Mouse (Mus musculus) layer of hippocampus, adult 9-11 months (tissue): ENCODE data around the gene Dixdc1.

Experiments used
- DNase-seq: peaks from one replicate; pipeline ENCODE4 v3.0.0; 2022

Gene Dixdc1

DNA sequence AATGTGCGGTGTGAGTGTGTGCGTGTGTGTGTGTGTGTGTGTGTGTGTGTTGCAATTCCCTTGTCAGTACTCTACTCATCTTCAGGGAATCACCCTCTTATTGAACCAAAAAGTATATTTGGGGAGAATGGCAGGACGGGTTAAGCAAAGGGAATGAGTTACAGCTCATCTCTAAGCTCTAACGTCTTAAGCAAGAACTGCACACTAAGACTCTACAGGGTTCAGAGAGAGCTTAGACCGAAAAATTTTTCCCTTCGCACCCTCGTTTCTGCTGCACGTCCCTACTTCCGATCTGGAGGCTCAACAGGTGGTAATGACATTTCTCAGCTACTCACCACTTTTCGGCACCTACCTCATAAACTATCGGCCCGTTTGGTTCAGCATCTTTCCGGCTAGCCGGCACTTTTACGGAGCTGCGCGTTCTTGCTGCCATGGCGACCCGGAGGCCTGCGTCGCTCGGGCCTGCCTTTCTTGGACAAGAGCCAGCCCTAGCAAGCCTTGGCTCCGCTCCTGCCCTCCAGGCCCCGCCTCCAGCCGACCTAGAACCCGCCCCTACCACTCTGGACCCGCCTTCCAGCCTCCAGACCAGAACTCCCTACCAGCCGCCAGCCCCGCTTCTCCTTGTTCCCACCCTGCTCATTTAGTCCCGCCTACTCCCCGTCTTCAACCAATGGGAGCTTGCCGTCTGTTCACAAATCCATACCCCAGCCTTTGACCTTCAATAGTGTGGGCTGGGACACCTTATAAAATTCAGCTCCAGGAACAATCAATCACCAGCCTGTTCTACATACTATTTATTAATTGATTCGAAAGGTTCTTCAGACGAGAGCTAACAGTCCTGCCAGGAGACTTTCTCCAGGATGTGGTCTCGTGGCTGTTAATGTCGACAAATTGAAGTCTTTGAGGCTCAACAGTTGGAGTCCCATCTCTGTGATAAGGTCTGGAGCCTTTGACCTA lies at the start of gene Dixdc1:
Gene Dixdc1 (minus strand): TSS at position 604 of the 957 bp plus-strand sequence.
- peak; percentile 94 for DNase-seq

DNA sequence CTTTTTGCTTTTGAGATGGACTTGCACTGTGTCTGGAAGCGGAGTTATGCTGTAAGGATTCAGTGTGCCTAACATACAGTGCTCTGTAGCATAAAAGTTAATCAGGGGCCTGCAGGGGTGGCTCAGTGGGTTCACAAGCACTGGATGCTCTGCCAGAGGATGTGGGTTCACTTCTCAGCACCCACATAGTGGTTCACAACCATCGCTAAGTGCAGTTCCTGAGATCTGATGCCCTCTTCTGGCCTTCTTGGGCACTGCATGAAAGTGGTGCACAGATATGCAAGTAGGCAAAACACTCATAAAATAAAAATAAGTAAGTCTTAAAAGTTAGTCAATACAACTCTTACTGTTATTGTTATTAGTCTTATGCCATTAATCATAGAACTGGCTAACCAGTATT lies 42.8 kb upstream of the Dixdc1 start:
- no peak for DNase-seq

DNA sequence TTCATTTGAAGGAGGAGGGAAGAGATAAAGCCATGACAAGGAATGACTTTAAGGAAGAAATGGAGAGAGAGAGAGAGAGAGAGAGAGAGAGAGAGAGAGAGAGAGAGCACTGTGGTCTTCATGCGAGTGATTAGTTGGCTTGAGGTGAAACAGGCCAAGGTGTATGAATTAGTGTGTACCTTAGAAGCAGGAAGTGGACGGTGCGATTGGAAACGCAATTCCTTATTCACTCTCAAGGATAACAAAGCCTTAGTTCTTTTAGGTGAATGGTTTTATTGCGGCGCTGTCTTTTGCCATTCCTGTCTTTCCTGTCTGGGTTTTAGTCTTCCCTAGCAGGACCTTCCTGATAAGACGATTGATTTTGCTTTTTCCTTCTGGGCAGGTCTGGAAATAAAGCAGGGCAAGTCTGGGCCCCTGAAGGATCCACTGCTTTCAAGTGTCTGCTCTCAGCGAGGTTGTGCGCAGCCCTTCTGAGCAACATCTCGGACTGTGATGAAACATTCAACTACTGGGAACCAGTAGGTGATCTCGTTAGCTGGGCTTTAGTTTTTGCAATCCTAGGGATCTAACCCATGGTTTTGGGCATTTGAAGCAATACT lies 36.9 kb upstream of the Dixdc1 start:
- no peak for DNase-seq

DNA sequence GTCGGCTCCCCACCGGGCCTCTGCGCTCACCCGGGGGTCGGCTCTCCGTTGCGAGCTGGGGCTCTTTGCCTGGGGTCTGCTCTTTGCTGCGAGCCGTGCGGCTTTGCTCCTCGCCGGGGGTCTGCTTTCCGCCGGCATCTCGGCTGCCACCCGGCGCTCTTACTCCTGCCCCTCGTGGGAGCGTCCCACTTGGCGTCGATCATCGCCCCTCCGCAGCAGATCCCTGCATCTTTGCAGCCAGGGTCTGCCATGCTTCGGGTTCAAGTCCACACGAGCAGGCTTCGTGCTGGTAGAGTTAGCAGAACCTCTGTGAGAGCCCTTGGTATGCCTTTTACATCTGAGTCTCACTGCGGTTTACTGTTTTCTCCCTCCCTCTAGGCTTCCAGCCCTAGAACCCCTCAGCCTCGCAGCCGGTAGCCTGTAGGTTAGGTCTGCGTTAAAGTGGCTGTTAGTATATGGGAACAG lies 36.4 kb upstream of the Dixdc1 start:
- DNase-seq, result no peak

DNA sequence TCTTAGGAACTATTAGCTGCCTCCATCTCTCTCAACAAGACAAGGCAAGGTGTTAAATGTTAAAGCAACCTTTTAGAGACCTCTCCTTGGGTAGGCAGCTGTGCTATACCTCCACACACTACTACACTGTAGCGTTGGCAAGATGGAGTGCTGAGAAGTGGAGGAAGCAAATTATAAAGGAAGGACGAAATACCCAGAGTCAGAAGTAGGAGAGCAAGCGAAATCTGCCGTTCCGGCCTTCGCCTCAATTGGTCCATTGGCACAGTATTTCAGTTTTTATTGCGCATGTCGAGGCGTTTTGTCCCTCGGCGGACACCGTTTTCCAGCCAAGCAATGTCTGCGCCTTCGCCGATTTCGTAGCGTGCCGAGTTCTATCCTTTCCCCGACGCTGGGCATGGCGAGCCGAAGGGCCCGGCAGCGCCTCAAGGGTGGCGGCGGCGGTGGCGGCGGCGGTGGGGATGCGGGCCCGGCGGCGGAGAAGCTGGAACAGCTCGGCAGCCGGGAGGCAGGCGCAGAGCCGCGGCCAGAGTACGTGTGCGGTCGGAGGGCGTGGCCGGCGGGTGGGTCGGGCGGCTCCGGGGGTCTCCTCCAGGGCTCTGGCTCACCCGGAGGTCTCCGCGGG lies 35.8 kb upstream of the Dixdc1 start, which contains the start of the genes Alg9 and 1110032A03Rik:
Gene Alg9 (plus strand): TSS at position 29 of the 622 bp plus-strand sequence.
Gene 1110032A03Rik (minus strand): TSS at position 530 of the 622 bp plus-strand sequence.
- DNase-seq, result peak; percentile 80

DNA sequence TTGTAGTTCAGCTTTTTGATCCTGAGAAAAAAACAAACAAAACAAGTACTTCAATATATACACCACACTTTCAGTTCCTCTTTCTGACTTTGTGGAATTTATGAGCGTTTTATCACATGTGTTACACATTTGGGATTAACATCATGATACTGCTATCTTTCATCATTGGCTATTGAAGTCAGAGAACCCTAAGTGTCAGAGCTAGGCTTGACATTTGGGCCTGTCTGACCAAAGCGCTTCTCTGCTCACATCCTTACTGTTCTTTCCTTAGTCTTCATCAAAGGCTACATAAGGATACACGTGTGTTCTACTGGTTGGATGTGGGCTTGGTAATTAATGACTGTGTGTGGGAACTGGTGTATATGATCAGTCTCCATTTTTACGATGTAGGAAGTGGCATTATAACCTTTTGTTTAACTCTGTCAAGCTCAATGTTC lies 34.7 kb upstream of the Dixdc1 start:
- no peak for DNase-seq

DNA sequence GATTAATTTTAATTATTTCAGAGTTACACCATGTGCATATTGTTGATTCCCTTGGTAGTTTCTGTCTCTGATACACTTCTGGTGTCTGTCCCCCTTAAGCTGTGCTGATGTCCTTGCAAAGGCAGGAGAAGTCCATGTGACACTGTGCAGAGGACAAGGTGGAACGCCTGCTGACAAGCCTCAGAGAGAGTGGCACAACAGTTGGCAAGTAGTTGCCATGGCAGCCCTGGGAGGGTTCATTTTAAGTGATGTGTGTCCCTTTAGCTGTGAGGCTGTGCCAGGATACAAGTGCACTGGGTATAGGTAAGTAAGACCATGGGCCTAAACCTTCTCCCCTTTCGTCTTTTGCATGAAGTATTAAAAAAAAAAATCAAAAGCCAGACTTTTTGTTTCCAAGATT lies 30.7 kb upstream of the Dixdc1 start:
- DNase-seq, result no peak

DNA sequence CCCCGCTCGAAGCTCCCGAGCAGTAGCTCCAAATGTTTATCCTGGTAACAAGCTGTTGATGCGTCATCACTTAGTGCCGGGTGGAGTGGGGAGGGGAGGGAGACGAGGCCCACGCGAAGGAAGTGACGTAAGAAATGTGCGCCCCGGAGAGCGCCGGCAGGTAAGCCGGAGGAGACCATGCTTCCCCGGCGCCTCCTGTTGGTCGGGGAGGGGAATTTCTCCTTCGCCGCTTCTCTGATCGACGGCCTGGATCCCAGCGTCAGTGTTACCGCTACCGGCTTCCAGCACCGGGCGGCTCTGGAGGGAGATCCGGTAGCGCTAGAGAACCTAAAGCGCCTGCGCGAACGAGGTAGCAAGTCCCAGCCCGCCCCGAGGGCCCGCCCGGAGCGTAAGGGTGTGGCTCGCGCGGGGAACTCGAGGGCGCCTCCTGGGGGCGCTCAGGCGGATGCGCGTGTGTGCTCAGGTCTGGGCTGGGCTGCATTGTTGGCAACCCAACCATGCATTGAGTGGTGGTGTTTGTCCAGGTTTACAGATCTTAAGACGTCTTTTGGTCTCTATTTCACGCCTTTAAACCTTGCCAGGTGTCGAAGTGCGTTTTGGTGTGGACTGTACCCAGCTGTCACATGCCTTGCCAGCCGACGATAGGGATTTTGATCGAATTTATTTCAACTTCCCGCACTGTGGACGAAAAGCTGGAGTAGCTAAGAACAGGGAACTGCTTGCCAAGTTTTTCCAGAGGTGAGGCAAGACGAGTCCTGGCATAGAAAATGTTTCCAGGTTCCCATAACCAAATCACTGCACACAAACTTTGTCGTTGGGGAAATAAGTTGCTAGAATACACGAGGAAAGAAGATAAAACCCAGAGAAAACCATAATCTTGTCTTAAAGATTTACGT lies 29.0 kb upstream of the Dixdc1 start, which contains the start of gene Fdxacb1:
Gene Fdxacb1 (plus strand): TSS at position 130 of the 896 bp plus-strand sequence.
- DNase-seq, result peak; percentile 99

DNA sequence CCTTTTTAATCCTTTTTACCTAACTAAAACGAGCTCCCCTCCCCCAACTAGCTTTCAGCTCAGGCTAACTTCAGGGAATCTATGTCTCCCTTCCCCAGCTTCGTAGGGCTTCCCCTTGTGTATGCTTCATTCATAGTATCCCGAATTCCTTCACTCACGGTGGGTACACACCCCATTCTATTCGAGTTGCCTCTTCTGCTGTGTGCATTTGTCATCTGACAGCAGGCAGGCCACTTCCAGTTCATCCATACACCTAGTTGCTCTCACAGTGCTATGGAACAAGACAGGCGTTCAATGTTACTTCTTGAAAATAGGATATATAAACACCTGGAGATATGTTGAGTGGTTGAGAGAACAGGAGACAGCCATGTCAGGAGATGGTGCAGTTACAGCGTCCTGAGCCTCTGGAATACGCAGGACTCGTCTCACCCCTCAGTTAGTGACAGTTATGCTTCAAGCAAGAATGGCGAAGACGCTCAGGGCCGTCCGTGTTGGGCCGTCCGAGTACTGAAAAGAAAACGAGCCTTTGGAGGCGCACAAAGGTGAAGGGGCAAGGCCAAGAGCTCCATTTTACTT lies 28.3 kb upstream of the Dixdc1 start:
- DNase-seq, result no peak

DNA sequence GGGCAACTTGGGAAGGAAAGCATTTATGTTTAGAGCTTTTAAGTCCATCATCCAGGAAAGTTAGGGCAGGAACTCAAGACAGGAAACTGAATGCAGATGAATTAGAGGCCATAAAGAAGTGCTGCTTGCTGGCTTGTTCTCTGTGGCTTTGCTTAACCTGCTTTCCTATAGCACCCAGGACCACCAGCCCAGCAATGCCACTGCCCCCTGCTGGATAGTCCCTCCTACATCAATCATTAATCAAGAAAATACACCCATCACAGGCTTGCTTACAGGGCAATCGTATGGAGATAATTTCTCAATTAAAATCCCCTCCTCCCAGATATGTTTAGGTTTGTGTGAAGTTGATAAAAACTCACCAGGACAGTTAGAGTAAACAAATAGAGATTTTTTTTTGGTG lies 24.0 kb upstream of the Dixdc1 start:
- no peak for DNase-seq

DNA sequence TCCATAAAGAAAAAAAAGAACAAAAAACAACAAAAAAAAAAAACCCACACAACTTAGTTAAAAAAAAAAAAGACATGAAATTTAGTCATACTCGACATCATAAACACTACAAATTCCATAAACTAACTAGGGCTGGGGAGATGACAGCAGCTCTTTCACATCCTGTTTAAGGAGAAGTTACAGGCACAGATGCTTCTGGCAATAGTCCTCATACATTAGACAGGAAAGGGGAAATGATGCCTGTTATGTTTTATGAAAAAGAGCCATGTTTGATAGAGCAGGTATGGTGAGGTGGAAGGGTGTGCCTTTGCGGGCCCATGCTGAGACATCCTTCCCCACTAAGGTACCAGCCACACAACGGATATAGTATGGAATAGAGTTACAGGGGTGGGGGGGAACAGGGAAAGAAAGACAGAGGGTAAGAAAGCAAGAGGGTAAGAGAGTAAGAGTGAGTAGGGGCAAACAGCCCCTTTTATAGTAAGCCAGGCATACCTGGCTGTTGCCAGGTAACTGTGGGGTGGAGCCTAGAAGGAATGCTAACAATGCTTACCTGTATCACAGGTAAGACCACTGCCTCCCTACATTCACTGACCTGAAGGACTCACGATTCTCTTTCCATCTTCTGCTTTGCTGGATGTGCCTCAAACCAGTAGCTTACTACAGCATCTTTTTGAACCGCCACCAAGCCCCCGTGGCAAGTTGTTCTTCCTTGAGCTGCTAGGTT lies 22.4 kb upstream of the Dixdc1 start:
- DNase-seq, result no peak

DNA sequence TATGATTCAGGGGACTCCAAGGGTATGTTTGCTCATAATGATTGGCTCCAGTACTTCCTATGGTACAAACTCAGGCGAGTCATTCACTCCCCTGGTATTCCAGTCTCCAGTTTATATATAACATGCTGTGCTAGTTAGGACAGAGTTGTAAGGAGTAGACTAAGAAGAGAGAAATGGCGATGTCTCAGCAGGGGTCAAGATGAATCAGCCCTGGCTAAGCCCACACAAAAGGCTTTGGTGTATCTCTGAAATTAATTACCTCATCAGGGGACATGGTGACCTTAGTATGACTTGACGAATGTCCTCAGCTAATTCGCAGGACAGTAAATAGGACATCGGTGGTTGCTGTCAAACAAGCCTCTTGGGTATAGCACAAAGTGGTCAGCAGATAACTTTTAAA lies 17.4 kb upstream of the Dixdc1 start:
- DNase-seq, result no peak

DNA sequence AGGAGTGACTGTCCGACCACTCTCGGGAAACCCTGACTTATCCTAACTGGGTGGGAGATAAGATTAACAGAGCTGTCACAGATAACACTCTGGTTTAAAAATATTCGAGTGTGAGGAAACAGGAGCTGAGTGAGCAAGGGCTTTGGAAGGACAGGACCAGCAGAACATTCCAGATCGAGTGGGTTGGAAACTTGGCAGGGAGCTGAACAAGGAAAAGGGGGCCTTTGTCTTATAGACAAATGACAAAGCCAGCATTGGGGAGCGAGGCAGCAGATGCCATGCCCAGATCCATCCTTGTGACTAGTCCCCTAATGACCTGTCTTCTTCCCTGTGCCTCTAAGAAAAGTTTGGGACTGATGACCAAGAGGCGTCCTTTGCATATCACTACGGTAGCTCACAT lies 14.6 kb upstream of the Dixdc1 start:
- peak; percentile 68 for DNase-seq

DNA sequence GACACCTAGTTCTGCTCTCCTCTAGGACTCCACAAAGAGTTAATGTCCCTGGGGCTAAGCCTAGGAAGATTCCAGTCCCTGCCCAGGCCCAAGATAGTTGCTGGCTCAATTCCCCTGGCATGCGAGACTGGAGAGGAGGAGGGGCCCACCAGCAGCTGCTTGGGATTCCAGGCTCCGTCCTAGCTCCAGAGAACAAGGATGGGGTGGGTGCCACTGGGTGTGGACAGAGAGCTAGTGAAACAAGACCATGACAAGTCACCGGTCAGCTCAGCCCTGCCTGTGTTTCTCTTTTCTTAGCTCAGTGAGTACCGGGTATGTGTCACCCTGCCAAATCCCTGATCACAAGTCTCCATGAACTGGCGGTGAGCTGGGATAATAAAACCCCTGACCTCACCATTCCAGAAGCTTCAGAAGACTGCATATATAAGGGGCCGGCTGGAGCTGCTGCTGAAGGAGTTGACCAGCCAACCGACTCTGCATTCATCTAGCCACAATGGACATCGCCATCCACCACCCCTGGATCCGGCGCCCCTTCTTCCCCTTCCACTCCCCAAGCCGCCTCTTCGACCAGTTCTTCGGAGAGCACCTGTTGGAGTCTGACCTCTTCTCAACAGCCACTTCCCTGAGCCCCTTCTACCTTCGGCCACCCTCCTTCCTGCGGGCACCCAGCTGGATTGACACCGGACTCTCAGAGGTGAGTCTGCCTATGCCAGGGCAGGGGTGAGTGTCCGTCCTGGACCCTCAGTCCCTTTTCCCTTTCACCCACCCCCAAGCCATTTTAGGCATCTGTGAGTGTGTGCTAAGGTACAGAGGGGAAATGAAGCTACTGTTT lies 13.7 kb upstream of the Dixdc1 start:
- peak; percentile 90 for DNase-seq

DNA sequence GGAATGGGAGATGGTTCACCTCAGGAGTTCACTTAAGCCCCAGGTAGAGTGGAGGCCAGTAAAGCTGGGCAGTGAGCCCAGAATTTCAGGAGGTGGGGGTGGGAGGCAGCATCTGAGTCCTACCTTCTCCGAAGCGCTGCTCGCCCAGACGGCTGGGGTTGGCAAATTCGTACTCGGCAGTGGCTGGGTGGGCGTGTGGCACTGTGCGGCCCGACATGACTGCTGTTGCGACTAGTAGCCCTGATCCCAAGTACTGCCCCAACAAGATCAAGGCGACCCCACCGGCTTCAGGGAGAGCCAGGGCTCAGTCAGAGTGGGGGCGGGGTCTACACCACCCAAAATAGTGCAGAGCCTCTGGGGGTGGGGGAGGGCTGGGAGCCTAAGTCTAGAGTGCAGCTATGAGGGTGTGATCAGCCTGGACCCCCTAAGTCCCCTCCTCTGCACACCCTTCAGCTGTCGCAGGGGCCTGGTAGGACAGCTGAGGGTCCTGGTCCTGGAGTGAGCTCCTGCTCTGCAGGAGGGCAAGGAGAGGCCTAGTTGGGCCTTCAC lies 12.8 kb upstream of the Dixdc1 start, which contains the start of gene Hspb2:
Gene Hspb2 (minus strand): TSS at position 301 of the 549 bp plus-strand sequence.
- DNase-seq, result no peak

DNA sequence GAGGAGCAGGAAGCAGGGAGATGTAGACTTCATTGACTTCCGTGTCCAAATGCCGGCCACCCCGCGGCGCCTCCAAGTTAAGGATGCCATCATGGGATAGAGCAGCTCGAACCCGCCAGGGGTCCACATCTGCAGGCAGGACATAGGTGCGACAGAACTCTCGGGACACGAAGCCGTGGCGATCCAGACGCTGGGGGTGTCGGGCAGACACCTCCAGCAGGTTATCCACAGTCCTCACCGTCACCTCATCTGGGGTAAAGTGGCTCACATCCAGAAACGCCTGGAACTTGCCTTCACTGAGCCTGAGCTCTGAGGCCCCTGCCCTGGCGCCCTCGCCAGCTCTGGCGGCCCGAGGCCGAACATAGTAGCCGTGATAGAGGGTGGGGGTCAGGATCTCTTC lies 12.0 kb upstream of the Dixdc1 start, which contains the start of gene Cryab:
Gene Cryab (plus strand): TSS at position 3 of the 400 bp plus-strand sequence.
- no peak for DNase-seq

DNA sequence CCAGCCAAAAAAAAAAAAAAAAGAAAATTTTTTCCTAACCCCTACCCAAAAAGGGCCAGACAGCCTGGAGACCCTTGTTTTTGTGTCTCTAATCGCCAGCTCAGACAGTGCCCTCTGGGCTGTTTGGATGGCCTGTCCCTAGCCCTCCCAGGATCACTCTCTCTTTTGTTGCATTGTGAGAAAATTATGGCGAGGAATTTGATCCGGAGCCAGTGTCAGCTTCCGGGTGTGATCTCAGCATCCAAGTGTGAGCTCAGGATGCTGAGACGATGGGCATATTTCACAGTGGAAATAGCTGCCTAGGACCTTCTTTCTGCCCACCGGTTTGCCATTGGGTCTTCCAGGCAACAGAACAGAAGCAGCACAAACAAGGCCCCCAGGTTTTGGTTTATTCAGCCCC lies 11.4 kb upstream of the Dixdc1 start:
- no peak for DNase-seq

DNA sequence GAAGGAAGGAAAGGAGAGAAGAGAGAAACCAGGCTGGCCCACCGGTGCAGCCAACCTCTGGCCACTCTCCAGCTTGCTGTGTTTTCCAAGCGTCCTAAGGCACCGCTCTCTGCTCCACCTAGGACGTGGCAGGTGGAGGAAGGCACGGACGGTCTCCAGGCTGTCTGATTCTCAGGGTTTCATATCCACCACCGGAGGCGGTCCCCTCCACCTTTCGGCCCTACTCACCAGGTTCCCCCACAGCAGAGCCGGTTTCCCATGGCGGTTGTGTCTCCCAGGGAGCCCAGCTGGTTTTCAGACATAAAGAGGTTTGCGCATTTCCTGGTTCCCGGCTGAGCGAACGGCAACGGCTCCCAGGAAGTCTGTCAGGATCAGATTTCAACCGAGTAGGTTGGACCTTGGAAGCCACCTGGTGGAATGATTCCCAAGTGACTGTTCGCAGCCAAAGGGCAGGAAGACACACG lies 6.9 kb upstream of the Dixdc1 start, which contains the start of gene 2310030G06Rik:
Gene 2310030G06Rik (minus strand): TSS at position 323 of the 464 bp plus-strand sequence.
- no peak for DNase-seq

DNA sequence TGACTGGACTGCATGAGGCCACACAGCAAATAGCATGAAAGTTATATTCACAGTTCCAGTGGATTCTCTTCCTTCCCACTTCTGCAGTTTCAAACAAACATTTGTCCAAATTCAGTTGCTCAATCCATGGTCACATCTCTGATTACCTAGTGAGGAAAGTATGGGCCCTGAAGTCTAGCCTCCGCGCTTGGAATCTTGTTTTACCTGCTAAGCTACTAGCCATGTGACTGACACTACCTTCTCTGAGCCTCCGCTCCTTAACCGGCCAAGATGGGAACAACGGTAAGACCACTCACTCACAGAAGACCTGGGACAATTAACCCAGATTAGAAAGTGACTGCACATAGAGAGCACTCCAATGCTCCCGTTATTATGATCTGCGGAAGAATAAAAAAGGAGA lies 6.5 kb upstream of the Dixdc1 start:
- DNase-seq, result no peak
